Mouse (Mus musculus) testis, adult 2 months (tissue): ENCODE results near the gene S100a11. TPM values are rescaled to one million over a fixed set of nuclear protein-coding genes. Genes with fewer than 3 reads are reported as not detected.
"Not testable (repeated sequence)": the region's sequence is repeated elsewhere in the genome, so short reads cannot be mapped to it uniquely, and the experiment has no call there.

ENCODE experiments used
- H3K27ac ChIP-seq: fragments of 200-500 bp; 2 replicates; pipeline ENCODE4 v1.5.1; 2012; ENCODE audit warnings: low read depth, low read length; ENCODE audit not compliant: control insufficient read depth, insufficient read depth
- H3K27me3 ChIP-seq: fragments of 200-500 bp; 2 replicates; pipeline ENCODE4 v1.6.1; 2012; ENCODE audit warnings: mild to moderate bottlenecking, low read length, moderate library complexity; ENCODE audit not compliant: control insufficient read depth, insufficient read depth
- H3K36me3 ChIP-seq: fragments of 200-500 bp; 2 replicates; pipeline ENCODE4 v1.6.1; 2012; ENCODE audit warnings: mild to moderate bottlenecking, low read length; ENCODE audit not compliant: control insufficient read depth, insufficient read depth
- H3K4me1 ChIP-seq: fragments of 200-500 bp; 2 replicates; pipeline ENCODE4 v1.6.1; 2012; ENCODE audit warnings: low read length; ENCODE audit not compliant: control insufficient read depth, insufficient read depth
- H3K4me3 ChIP-seq: fragments of 200-500 bp; 2 replicates; pipeline ENCODE4 v1.5.1; 2012; ENCODE audit warnings: low read depth, mild to moderate bottlenecking, low read length, moderate library complexity, mixed read lengths; ENCODE audit not compliant: control insufficient read depth
- CTCF ChIP-seq: fragments of 200-500 bp; IDR thresholded peaks from 2 replicates; pipeline ENCODE4 v1.5.1; 2012; ENCODE audit warnings: low read depth, mild to moderate bottlenecking, inconsistent platforms, low read length, moderate library complexity; ENCODE audit not compliant: control insufficient read depth, insufficient read depth, insufficient replicate concordance
- POLR2A ChIP-seq: fragments of 200-500 bp; IDR thresholded peaks from 2 replicates; pipeline ENCODE4 v1.6.1; 2012; ENCODE audit warnings: low read depth, mild to moderate bottlenecking, inconsistent platforms, low read length, moderate library complexity; ENCODE audit not compliant: control insufficient read depth
- polyA plus RNA-seq: library from polyadenylated mRNA; depleted of rRNA; stranded (reverse); fragments of >200 nt; gene quantifications from 2 replicates; pipeline ENCODE4 v1.2.3, GENCODE M21; 2012; rRNA removed

Gene S100a11
- 22.1 and 26.0 TPM in 2 replicates for polyA plus RNA-seq

GRCm38 (mm10) chr3:93520330-93521193, at the start of gene S100a11:
TSS of gene S100a11 (plus strand) at chr3:93520488.
- TF ChIP-seq POLR2A (no peak; the same call in 1 of the 2 replicates), CTCF (no peak)
- peak within 1 kb of the TSS; percentile 70 for H3K27ac ChIP-seq
- H3K27me3 ChIP-seq: no peaks in the 10 kb centered on the region
- H3K36me3 ChIP-seq: no peaks in the 10 kb centered on the region
- H3K4me1 ChIP-seq: peaks cover 5% of the 10 kb centered on the region
- peak within 1 kb of the TSS; percentile 83 for H3K4me3 ChIP-seq

- Histone ChIP-seq H3K27me3 (no peaks in the 10 kb centered on the region), H3K36me3 (no peaks in the 10 kb centered on the region), H3K4me3 (no peak overlapping the region), H3K27ac (no peak overlapping the region), H3K4me1 (no peaks in the 10 kb centered on the region)
- no peak for TF ChIP-seq POLR2A
- TF ChIP-seq CTCF: no peak
Measured at GRCm38 (mm10) chr3:93480053-93480452, 40.2 kb upstream of the S100a11 start.

DNA sequence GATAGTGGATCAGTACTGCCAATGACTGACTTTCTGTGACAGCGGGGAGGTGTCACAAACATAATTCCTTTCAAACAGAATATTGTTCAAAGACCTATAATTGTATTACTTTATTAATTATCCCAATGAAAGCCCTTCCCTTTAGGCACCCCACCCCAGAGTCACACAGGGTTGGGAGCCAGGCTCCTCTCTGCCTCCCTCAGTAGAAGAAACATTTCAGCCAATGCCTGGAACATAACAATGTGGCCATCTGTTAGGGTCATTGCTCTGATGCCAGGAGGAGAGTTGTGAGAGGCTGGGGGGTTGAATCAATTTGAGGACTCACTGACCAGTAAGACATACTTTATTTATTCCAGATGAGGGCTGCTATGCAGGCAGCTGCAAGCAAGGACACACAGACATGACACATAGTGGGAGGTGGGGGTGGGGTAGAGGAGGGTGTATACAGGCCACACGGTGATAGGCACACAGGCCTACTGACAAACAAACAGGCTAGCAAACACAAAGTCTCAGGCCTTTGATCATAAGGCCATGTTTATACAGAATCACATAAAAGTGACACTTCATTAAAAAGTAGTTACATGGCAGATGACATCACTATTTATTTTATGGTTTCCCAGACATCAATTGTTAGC, 38.2 kb upstream of the S100a11 start:
- H3K4me3 ChIP-seq: no peak overlapping the region
- TF ChIP-seq POLR2A (no peak), CTCF (no peak)
- H3K27me3 ChIP-seq: no peaks in the 10 kb centered on the region
- no peaks in the 10 kb centered on the region for H3K36me3 ChIP-seq
- no peak overlapping the region for H3K27ac ChIP-seq
- H3K4me1 ChIP-seq: no peaks in the 10 kb centered on the region

DNA sequence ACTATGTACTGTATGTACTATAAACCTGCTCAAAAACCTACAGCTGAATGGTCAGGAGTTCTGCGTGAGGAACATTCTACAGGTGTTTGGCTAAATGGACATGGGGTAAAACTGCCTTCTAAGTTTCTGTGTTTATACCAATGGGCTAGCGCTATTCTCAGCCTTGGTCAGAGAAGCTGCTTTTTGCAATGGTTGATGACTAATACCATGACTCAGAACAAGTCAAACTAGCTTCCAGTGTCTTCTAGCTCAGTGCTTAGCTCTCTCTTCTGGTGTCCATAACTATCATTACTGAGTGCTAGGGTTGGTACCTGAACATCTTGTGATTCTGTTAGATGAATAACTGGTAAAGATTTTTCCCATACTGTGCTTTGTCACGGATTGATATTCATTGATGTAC, 34.7 kb upstream of the S100a11 start:
- Histone ChIP-seq H3K27me3 (no peaks in the 10 kb centered on the region), H3K4me3 (no peak overlapping the region), H3K4me1 (no peaks in the 10 kb centered on the region), H3K36me3 (no peaks in the 10 kb centered on the region), H3K27ac (no peak overlapping the region)
- TF ChIP-seq CTCF: no peak
- TF ChIP-seq POLR2A: no peak

DNA sequence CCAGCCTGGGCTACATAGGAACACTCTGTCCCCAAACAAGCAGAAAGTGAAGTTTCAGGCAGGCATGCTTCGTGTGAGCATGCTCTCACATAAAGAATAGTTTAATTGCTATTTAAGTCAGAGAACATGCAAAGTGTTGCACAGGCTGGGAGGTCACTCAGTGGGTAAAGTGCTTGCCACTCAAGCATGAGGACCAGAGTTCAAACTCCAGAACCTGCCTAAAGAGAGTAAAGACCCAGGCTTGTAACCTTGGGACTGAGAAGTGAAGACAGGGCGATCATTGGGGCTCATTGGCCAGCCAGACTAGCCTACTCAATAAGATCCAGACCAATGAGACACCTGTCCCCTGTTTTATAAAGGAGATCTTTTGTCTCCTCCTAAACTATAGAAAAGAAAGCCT, 31.7 kb upstream of the S100a11 start:
- Histone ChIP-seq H3K27ac (no peak overlapping the region), H3K27me3 (no peaks in the 10 kb centered on the region), H3K4me3 (no peak overlapping the region), H3K4me1 (no peaks in the 10 kb centered on the region), H3K36me3 (no peaks in the 10 kb centered on the region)
- TF ChIP-seq CTCF: no peak
- TF ChIP-seq POLR2A: no peak

- Histone ChIP-seq H3K27me3 (no peaks in the 10 kb centered on the region), H3K27ac (no peak overlapping the region), H3K4me3 (no peak overlapping the region), H3K4me1 (no peaks in the 10 kb centered on the region), H3K36me3 (no peaks in the 10 kb centered on the region)
- no peak for TF ChIP-seq POLR2A
- TF ChIP-seq CTCF: no peak
Measured at GRCm38 (mm10) chr3:93492176-93492575, 28.1 kb upstream of the S100a11 start.

DNA sequence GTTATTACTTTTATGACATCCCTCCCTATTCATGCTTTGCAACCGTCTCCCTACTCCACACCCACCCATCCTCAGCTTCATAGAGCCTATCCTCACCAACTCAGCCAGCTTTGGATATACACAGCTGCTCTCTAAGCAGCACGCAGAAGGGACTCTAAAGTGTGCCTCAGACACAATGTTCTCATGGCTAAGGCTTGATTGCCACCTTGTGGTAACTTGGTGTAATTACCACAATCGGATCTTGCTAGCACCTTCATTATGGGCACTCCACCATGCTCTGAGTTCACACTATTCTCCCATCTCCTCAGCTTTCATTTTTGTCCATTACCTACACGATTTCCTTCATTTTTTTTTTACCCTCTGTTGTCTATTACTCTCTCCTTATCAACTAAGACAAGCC, 26.3 kb upstream of the S100a11 start:
- TF ChIP-seq CTCF: peak; percentile 43; the same call in 1 of the 2 replicates
- no peak for TF ChIP-seq POLR2A
- Histone ChIP-seq H3K27me3 (no peaks in the 10 kb centered on the region), H3K4me1 (no peaks in the 10 kb centered on the region), H3K27ac (no peak overlapping the region), H3K36me3 (no peaks in the 10 kb centered on the region), H3K4me3 (no peak overlapping the region)

DNA sequence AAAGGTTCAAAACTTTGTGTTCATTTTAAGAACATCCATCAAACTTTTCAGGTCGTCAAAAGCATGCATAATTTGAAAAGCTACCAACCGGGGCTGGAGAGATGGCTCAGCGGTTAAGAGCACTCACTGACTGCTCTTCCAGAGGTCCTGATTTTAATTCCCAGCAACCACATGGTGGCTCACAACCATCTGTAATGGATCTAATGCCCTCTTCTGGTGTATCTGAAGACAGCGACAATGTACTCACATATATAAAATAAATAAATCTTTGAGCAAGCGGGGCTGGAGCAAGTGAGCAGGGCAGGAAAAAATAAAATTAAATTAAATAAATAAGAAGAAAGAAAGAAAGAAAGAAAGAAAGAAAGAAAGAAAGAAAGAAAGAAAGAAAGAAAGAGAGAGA, 25.5 kb upstream of the S100a11 start:
- H3K4me1 ChIP-seq, H3K27ac ChIP-seq, H3K27me3 ChIP-seq, H3K36me3 ChIP-seq, H3K4me3 ChIP-seq: not testable (repeated sequence)
